In genomic region chr14:104458728-104459512, GRCm38 (mm10) we compare ENCODE assay signal across 14 mouse cellular contexts. TPM values are rescaled to one million over a fixed set of nuclear protein-coding genes. Genes with fewer than 3 reads are reported as not detected.
A peak's percentile ranks its signal among the peaks of the same experiment; 100 is the strongest.
DNase-seq lines count a peak whose midpoint lies in the region; ATAC-seq lines count a peak whose summit lies in the region.
"Had no signal": no experiment of that assay in that cellular context is flagged by ENCODE, and none has a peak within 500 bp of the region (broad histone marks: within the 10 kb centered on the region; RNA-seq: fewer than 3 reads in every experiment).

No protein-coding gene starts in this region.

- H3K27me3 ChIP-seq in hindbrain, embryonic 10.5 days (ENCODE audit: insufficient read depth, poor library complexity, severe bottlenecking): peaks cover 92% of the 10 kb centered on the region
- peaks cover 34% of the 10 kb centered on the region for H3K27me3 ChIP-seq in hindbrain, embryonic 16.5 days (replicated peaks; ENCODE audit: control insufficient read depth, insufficient read depth, low read length)
- peaks cover 66% of the 10 kb centered on the region for H3K27me3 ChIP-seq in hindbrain, embryonic 15.5 days
- peaks cover 57% of the 10 kb centered on the region for H3K27me3 ChIP-seq in midbrain, embryonic 14.5 days (ENCODE audit: control insufficient read depth, insufficient read depth, low read length)

- H3K4me3 ChIP-seq in hindbrain, embryonic 10.5 days: peak overlapping the region; percentile 49
- H3K4me3 ChIP-seq in hindbrain, embryonic 16.5 days (ENCODE audit: low read length): no peak overlapping the region
- 0 out of 2 replicates have a peak overlapping the region, but pooled peaks have one; percentile 4 for H3K4me3 ChIP-seq in hindbrain, embryonic 15.5 days
- peak overlapping the region; percentile 28 for H3K4me3 ChIP-seq in midbrain, embryonic 14.5 days (replicated peaks; ENCODE audit: low read depth, low read length)
- H3K4me3 ChIP-seq: heart, embryonic 10.5 days had no signal

- DNase-seq in hindbrain, embryonic 10.5 days (ENCODE audit: low spot score): peak; percentile 20
- peak; percentile 55 for DNase-seq in midbrain, embryonic 14.5 days
- DNase-seq in retina, postnatal 1 day: peak; percentile 36
- DNase-seq in right cerebral cortex, postnatal 4 days: no peak
- no peak for DNase-seq in adrenal gland, adult (ENCODE audit: inconsistent age in 2 of 2, low spot score in 1 of 2)
- DNase-seq: cerebellum, adult 11-12 months; gastrocnemius, postnatal 10 days; heart, postnatal 14 days; kidney, adult 8-10 months; left cerebral cortex, postnatal 4 days had no signal

- no peak for ATAC-seq in hindbrain, embryonic 16.5 days
- ATAC-seq in hindbrain, embryonic 15.5 days (ENCODE audit: low FRiP score, low read depth): no peak
- no peak for ATAC-seq in midbrain, embryonic 14.5 days (ENCODE audit: low FRiP score, low TSS enrichment)

- H3K4me2 ChIP-seq in hindbrain, embryonic 16.5 days (ENCODE audit: low read length): no peak overlapping the region; the same call in 1 of the 2 replicates
- H3K4me2 ChIP-seq in hindbrain, embryonic 15.5 days: peak overlapping the region; percentile 48
- H3K4me2 ChIP-seq in midbrain, embryonic 14.5 days (ENCODE audit: low read length): peak overlapping the region; percentile 55

- H3K27ac ChIP-seq in hindbrain, embryonic 10.5 days: no peak overlapping the region
- no peak overlapping the region for H3K27ac ChIP-seq in hindbrain, embryonic 16.5 days (ENCODE audit: low read depth, low read length)
- no peak overlapping the region for H3K27ac ChIP-seq in hindbrain, embryonic 15.5 days (replicated peaks)
- peak overlapping the region; percentile 68 for H3K27ac ChIP-seq in midbrain, embryonic 14.5 days (replicated peaks; ENCODE audit: low read depth, low read length)
- H3K27ac ChIP-seq: heart, embryonic 10.5 days; liver, embryonic 14.5 days had no signal

- under 1% methylated on average over 19 of the region's 19 CpGs for WGBS in hindbrain, embryonic 10.5 days
- WGBS in hindbrain, embryonic 16.5 days: 2% methylated on average over 19 of the region's 19 CpGs
- WGBS in hindbrain, embryonic 15.5 days: 1% methylated on average over 19 of the region's 19 CpGs
- WGBS in midbrain, embryonic 14.5 days: under 1% methylated on average over 19 of the region's 19 CpGs

- no peaks in the 10 kb centered on the region for H3K36me3 ChIP-seq in hindbrain, embryonic 10.5 days
- no peaks in the 10 kb centered on the region for H3K36me3 ChIP-seq in hindbrain, embryonic 16.5 days (ENCODE audit: control insufficient read depth, insufficient read depth, low read length)
- no peaks in the 10 kb centered on the region for H3K36me3 ChIP-seq in hindbrain, embryonic 15.5 days
- H3K36me3 ChIP-seq in midbrain, embryonic 14.5 days (ENCODE audit: control insufficient read depth, insufficient read depth, low read length): no peaks in the 10 kb centered on the region
- H3K36me3 ChIP-seq: heart, embryonic 10.5 days had no signal

- H3K9me3 ChIP-seq in hindbrain, embryonic 10.5 days: no peaks in the 10 kb centered on the region
- H3K9me3 ChIP-seq in hindbrain, embryonic 16.5 days (ENCODE audit: control insufficient read depth, low read length): no peaks in the 10 kb centered on the region
- H3K9me3 ChIP-seq in hindbrain, embryonic 15.5 days: no peaks in the 10 kb centered on the region
- H3K9me3 ChIP-seq in midbrain, embryonic 14.5 days (ENCODE audit: control insufficient read depth, low read length): no peaks in the 10 kb centered on the region
- H3K9me3 ChIP-seq: heart, embryonic 10.5 days had no signal

- H3K9ac ChIP-seq in hindbrain, embryonic 16.5 days (ENCODE audit: low read depth, low read length): no peak overlapping the region
- no peak overlapping the region for H3K9ac ChIP-seq in hindbrain, embryonic 15.5 days
- peak overlapping the region; percentile 1; the same call in 1 of the 2 replicates for H3K9ac ChIP-seq in midbrain, embryonic 14.5 days (replicated peaks; ENCODE audit: low read length)
- H3K9ac ChIP-seq: liver, embryonic 14.5 days had no signal

- peaks cover 16% of the 10 kb centered on the region for H3K4me1 ChIP-seq in hindbrain, embryonic 10.5 days (replicated peaks)
- H3K4me1 ChIP-seq in hindbrain, embryonic 16.5 days (ENCODE audit: control insufficient read depth, insufficient read depth, low read depth, low read length): peaks cover 4% of the 10 kb centered on the region; the same call in 1 of the 2 replicates
- H3K4me1 ChIP-seq in hindbrain, embryonic 15.5 days (replicated peaks): peaks cover 9% of the 10 kb centered on the region
- 0 out of 2 replicates have a peak, but pooled peaks cover 3% of the 10 kb centered on the region for H3K4me1 ChIP-seq in midbrain, embryonic 14.5 days (ENCODE audit: control insufficient read depth, insufficient read depth, low read length)

RNA-seq across cellular contexts. Expression of gene Pou4f1, which starts 8.9 kb away (rescaled TPM):
- polyA plus RNA-seq in hindbrain, embryonic 10.5 days (2016; fragmentation: Nextera tagmentation; extraction: Ambion mirVana): 26.6 and 40.7 TPM in 2 replicates
- polyA plus RNA-seq in hindbrain, embryonic 16.5 days (2015; fragmentation: Nextera tagmentation; extraction: Ambion mirVana): 33.4 and 34.8 TPM in 2 replicates
- polyA plus RNA-seq in hindbrain, embryonic 15.5 days (2015; fragmentation: Nextera tagmentation; extraction: Ambion mirVana): 42.7 and 59.3 TPM in 2 replicates
- 60.4 and 103 TPM in 2 replicates for polyA plus RNA-seq in midbrain, embryonic 14.5 days (2014; fragmentation: Nextera tagmentation; extraction: Ambion mirVana)

Comparison
In these comparisons a context has a peak if more than half of its experiments do, and no peak if none do; other contexts are left out.
1. DNase-seq: peak in hindbrain, embryonic 10.5 days (single experiment), midbrain, embryonic 14.5 days (single experiment) and retina, postnatal 1 day (single experiment); none in right cerebral cortex, postnatal 4 days (single experiment) and adrenal gland, adult (0 of 2).